Mouse (Mus musculus): Measurements from ENCODE around the gene Sbf2.

Gene Sbf2

DNA sequence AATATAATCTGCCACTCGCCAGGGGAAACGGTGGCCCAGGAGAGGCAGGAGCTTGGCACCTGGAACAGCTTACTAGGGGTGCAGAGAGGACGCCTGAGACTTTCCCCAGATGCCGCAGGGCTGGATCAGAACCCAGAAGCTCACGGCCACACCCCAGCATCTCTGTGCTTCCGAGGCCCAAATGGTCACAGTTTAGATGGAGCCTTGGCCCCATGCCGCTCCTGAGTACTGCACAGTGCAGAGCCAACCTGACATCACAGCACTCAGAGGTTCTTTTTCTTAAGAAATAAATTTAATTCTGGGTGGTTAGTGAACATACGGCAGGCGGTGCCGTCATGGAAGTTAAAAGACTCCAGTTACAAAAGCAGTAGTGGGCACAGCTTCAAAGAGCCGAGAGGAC is 307.0 kb downstream of the Sbf2 start:
- DNase-seq (ENCODE audit: low spot score): no peak

DNA sequence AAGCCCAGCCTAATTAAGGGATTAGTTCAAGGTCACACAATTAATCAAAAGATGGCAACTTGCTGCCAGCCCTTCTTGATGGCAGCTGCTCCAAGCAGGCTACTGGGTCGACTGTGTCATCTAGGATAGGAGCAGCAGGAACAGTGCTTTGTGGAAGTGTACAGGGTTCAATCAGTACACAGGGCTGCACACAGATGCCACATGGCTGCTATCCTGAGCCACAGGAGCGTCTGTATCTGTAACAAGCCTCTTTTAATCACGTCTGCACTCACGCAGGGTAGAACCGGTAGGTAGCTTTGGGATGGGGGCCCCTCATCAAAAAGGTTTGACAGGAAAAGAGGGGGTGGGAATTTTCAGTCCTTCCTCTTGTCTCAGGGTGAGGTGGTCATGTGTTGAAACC is 308.4 kb downstream of the Sbf2 start:
- DNase-seq (ENCODE audit: low spot score): no peak

DNA sequence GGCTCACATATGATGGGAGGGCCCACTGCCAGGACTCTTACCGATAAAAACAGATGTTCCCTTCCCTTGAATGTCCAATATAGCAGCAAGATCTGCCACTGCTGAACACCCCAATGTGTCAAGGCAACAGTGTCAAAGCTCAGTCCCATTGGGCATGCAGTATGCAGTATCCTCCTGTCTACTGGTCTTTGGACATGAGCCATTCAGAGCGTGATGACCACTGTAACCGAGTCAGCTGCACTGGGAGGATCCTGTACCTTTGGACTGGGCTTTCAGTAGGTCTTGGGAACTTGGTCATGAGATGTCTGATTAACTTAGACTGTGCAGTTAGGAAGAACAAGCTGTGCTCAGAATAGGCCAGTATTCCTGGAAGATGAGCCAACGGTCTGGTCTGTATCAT is 309.2 kb downstream of the Sbf2 start:
- DNase-seq (ENCODE audit: low spot score): no peak

DNA sequence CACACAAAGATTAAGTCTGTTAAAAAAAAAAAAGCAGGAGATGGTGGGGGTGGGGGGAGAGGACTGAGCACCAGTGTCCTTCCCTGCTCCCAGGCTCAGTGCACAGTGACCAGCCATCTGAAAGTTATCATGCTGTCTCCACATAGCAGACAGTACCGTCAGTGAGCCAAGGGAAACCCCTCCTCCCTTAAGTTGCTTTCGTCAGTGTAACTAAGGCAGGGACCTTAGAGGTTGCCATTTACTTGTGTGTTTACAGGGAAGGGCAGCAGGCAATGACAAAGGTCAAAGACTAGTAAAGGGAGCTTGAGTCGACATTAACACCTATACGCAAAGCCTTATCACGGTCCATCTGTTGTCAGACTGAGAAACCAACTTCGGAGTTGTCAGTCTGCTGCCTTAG is 311.8 kb downstream of the Sbf2 start:
- no peak for DNase-seq (ENCODE audit: low spot score)

DNA sequence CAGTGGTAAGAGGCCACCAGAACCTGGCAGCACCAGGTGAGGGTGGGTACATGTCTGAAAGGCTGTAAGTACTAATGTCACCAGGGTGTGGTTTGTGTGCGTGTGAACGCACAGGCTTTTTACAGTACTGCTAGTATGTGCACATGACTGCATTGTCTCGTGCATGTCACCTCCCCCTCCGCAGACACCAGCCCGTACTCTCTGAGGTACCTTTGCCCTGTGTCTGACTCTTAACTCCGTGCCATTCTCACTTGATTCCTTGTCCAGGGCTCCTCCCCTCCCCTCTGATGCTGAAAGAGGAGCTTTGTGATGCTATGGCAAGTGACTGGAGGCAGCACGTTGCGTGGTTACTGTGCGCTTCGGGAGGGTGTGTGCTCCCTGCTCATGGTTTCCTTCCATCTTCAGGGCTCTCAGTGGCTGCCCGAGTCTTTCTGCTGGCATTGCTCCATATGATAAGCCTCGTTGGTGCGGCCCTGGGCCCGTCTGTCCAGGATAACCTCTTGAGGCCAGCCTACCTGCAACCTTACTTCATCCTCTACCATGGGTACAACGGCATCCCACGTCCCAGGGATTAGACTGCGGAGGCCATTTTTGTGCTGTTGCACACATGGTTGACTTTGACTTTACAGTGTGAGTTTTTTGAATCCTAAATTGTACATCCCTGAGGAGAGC is 315.8 kb downstream of the Sbf2 start:
- no peak for DNase-seq (ENCODE audit: low spot score)

DNA sequence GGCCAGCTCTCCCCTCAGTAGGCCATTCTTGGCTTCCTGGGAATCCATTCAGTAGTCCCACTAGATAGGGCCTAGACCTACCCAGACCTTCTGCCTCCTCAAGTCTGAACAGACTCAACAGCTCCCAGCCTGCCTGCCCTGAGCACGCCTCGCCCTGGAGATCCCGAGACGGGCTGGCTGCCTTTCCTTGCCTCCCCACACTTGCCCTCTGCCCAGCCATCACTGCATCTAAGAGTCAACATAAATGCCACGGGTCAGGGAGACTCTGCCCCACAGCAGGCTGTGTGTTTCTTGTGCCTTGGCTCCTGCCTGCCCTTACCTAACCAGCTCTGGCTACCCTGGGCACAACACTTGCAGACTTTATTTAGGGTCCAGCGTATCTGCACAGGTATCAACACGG is 316.6 kb downstream of the Sbf2 start:
- no peak for DNase-seq (ENCODE audit: low spot score)

DNA sequence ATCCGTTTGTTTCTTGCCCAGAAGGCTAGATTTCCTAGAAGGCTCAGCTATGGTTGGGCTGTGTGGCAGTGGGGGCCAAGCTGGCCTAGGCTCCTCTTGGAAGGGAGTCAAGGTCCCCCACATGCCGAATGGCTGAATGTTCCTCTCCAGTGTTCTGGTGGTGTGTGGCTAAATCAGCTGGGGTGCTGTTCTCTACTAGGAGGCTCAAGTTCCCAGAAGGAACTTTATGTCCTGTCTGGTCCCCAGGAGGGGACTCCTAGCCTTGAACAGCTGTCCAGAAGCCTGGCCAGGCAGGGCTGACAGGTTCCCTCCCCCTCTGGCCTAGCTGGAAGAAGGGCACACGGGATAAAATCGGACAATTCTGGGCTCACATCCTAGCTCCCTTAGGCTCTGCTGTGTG is 317.1 kb downstream of the Sbf2 start:
- no peak for DNase-seq (ENCODE audit: low spot score)

DNA sequence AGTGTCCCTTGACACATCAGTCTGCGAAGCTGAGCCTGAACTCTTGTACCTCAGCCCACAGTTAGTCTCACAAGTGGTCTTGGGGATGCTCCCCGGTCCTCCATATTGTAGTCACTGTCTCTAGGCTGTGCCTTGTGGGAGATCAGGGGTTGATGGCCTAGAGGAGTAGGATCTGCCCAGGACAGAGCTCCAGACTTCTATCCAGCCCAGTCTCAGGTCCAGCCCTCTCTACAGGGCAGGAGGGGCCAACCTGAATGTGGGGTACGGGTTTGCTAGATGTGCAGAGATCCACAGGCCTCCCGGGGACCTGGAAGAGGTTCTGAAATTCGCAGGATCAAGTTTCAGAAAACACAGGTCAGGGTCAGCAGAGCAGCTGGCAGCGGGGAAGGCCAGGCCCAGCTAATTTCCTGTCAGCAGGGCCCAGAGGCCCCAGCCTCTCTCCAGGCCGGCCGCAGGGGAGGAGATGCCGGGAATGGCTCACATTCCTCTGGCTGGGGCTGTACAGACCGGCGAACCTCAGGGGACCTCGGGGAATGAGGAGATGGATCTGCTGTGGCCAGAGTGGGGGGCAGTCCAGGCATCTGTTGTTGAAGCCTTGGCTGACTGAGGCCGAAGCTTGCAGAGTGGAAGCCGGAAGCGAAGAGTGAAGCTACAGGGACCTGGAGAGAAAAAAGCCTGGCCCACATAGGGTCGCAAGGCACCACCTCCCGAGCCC is 317.7 kb downstream of the Sbf2 start:
- DNase-seq (ENCODE audit: low spot score): no peak

DNA sequence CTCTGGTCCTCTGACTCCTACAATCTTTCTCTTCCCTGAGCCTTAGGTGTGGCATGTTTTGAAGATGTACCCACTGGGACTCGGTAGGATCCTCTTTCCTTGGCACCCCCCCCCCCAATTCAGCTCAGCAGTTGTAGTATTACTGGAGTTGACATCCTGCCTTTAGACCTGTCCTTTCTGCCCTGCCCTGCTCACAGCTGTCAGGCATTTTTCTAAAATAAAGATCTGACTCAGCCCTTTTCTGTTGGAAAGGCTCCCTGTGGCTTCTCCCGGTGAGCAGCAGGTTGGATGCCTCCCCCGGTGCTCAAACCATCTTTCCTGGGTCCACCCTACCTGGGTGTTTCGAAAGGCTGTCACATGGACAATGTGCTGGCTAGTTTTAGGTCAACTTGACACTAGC is 325.1 kb downstream of the Sbf2 start:
- no peak for DNase-seq (ENCODE audit: low spot score)

DNA sequence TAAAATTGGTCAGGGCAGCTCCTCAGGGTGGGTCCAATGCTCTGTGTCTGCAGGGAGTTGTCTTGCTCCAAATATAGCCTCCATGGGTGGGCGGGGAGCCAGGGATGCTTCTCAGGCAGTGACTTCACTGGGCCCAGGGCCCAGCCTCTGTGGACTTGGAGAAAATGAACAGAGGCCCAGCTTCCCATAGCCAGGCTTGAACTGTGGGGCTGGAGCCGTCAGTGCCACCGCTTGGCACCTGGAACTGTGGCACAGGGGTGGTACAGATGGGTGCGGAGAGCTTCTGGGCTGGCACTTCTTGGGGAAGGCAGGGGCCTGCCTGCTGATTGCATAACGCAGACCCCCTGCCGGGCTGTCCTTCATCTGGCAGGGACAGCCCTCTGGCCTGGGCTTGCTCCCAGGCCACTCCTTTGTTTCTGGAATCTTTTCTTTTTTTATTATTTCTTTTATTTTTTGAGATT is 326.0 kb downstream of the Sbf2 start:
- peak; percentile 32 for DNase-seq (ENCODE audit: low spot score)

DNA sequence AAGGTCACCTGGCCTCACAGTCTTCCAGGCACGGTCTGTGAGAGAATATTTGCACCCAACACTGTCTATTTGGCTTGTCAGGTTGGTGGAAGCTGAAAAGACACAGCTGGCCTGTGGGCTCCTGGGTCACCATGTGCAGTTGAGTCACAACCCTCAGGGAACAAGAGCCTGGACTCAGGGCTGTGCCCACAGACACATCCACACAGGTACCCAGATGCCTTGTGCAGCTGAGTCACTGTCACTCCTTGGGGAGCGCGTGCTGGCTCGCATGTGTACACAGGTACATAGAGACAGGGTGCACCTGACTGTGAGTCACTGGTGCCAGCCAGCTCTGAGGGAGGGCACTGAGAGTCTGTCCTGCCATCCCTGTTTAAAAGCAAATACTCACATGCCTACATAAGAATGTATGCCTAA is 326.5 kb downstream of the Sbf2 start:
- DNase-seq (ENCODE audit: low spot score): no peak

DNA sequence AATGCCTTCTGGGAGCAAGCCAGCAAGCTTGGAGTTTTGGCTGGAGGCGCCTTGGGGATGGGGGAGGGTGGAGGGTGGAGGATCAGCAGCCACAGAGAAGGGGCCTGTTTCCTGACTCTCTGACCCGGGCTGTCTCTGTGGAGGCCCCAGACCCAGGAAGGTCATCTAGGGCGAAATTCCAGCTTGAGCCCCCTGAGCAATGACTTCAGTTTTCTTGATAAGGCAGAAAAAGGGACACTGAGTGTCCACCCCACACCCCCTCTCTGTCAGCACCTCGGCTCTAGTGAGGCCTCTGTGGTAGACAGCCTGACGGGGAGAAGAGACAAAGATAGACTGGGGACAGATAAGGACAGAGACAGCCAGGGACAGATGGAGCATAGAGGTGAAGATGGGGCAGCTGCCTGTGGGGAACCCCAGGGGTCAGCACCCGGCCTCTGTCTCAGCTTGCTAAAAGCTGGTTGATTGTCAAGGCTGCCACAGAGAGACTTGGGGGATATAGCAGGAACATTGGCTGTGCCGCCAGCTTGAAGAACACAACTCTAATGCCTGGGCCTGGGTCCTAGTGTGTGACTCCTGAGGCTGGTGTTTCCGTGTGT is 327.1 kb downstream of the Sbf2 start:
- no peak for DNase-seq (ENCODE audit: low spot score)

DNA sequence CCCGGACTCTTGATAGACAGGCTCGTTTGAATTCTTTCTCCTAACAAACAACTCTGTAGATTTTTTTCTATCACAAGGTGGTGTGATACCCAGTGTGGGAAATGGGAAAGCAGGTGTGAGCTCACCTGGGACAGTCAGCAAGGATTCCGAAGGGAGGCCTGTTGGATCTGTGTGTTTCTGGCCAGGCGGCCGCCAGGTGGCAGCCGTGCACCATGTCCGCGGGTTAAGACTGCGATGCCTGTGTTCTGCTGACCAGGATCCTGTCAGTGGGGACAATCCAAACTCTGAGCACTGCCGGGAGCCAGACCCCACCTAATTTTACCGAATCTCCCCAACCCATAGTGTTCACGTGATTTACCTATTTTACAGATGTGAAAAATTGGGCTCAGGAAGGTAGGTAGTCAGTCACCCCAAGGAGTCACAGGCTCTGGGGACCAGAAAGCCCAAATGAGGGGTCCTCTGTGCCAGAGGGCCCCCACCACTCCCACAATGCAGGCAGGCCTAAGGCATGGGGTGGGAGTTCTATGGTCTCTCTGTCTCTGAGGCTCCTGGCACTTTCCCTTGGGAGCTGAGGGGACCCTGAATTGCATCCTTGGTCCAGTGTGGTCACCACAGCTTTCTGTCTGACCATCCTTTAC is 327.8 kb downstream of the Sbf2 start:
- DNase-seq (ENCODE audit: low spot score): peak; percentile 85

DNA sequence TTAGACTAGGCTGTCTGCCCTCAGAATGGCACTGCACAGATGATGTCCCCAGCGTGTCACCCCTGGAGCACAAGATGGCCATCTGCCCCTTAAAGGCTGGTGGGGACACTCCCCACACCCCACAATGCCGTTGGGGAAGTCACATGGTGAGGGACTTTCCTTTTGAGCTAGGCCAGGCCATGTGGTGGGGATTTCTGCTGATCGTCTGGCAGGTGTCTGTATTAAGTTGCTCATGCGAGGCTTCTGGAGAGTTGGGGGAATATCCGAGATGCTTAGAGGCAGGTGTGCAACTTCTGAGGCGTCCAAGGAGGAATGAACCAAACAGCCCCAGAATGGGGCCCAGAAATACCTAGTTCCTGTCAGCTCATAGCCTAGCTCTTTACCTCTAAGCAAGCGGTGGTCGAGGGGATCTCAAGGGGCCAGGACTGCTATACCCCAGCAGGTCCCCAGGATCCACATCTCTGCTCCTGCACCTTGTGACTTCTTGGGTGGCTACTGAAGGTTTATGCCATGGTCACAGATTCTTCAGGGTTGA is 328.5 kb downstream of the Sbf2 start:
- DNase-seq (ENCODE audit: low spot score): no peak

DNA sequence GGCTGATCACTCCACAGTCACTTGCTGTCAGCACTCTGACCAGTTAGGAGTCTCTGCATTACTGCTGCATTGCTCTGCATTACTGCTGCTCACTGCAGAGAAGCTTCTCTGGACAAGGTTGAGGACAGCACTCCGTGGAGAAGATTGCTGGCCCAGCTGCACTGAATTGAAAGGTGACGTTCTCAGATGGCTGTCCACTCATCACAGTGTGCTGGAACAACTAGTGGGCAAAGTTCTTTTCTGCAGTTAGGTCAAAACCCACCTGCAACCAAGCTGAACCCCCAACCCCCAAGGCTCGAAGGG is 328.9 kb downstream of the Sbf2 start:
- no peak for DNase-seq (ENCODE audit: low spot score)

DNA sequence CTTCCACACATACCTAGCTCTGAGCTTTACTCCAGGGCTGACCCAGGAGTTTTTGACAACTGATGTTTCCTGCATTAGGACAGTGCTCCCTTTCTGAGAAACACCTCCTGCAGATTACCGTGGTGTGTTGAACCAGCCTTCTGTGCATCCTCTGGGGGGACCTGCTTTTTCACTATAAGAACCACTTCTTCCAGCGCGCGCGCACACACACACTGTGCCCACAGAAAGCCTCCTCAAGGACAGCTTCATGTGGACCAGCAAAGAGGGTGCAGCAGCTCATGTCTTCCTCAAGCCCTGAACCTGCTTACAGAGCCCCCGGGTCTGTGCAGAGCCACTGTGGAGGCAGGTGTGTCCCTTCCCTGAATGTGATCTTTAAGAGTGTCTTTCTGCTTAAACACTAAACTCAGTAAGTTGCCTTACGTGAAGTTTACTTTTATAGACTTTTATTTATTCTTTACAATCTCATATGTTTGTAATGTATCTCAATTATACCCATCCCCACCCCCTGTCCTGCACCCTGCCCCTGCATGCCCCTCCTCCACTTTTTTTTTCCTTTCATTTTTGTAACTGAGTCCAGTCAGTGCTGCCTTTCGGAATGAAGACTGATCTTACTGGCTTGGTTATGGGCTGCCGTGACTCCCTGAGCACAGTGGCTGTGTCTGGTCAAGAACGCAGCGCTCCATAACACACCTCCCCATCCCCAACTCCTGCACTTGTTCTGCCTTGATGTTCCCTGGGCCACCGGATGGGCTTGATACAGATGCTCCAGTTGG is 329.5 kb downstream of the Sbf2 start:
- DNase-seq (ENCODE audit: low spot score): no peak

DNA sequence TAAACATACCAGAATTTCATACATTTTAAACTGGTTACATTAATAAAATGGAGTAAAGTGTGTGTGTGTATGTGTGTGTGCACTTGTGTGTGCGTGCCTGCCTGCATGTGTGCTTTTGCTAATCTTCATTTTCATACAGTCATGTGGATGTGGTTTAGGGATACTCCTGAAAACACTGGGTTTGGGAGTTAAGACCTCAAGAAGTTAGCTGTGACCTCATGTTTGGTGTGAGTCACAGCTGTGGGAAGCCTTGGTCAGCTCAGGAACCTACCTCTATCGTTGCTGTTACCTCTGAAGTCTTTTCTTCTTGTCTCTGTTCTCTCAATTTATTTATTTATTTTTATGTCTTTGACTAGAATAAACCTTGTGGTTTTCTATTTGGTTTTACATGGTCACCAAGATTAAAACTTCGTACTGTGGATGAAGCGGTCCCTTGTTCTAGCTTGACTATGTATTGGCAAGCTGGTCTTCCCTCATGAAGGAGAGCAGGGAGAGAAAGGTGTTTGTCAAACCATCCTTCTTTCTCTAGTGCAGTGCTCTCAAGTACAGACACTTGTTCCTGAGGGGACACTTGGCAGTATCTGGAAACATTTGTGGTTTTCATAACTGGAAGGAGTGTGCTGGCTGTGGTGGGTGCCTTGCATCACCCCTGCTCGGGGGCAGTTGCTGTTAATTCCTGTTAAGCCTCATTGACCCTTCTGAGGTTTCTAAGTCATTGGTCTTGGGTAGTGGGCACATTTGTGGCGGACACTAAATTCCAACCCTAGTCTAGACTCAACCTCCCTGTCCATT is 331.0 kb downstream of the Sbf2 start:
- DNase-seq (ENCODE audit: low spot score): no peak

DNA sequence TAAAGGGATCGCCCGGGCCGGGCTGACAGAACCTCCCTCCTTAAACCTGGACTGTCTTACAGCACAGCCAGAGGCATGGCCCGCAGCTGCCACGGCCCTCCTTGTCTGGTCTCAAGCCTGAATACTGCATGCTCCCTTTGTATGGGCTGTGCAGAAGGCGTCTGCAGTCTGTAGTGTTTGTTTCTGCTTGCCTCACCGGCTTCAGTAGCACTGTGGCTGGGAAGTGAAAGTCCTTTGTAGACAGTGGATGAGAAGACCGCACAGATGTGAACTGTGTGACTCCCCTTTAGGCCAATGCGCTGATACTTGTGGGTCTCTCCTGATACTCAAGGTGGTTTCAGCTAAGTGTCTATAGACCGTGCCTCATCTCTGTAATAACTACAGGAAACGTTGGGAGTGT is 331.9 kb downstream of the Sbf2 start:
- no peak for DNase-seq (ENCODE audit: low spot score)

DNA sequence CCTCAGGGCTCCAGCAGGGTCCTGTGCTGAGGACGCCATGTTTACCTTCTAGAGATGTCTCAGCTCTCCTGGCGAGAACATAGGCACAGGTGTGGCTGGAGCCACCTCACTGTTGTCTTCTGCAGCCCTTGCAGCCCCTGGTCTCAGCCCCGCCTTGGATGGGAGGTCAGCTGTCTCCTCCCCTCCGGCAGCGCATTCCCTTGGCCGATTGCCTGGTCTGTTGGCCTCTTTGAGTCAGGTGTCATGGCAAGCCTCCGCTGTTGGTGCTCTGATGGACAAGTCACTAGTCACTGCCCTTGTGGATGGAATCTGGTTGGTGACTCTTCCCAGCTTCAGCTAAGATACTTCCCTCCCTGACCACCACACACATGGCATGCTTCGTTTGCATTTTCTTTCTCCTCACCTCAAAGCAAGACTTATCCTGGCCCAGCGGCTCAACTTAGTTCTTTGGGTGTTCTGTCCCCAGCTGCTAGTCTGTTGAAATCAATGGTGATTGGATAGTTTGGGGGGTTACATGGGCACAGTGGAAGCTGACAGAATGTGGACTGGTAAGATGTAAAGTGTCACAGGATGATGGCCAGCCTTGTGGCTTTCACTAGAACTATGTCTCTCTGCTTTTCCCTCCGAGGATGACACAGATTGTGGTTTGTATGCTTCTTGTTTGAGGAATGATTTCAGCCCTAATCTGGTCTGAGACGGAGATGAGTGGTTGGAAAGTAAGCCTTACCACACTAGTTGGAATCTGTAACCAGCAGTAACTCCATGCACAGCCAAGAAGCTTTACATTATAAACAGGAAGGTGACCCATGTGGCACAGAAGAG is 333.1 kb downstream of the Sbf2 start:
- DNase-seq (ENCODE audit: low spot score): no peak

DNA sequence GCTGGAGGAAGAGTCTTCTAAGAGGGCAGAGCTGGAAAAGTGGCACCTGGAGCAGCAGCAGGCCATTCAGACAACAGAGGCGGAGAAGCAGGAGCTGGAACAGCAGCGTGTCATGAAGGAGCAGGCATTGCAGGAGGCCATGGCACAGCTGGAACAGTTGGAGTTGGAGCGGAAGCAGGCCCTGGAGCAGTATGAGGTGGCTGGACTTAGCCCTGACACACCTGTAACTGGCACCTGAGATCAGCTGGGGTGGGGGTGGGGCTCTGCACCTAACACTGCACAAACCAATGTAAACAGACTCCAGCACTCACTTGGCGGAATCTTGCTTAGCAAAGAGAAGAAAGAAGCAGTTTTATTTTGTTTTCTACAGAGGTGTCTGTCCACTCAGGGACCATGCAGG is 335.5 kb downstream of the Sbf2 start:
- no peak for DNase-seq (ENCODE audit: low spot score)

Data from layer of hippocampus, adult 11-12 months (tissue).